Mouse (Mus musculus) limb, embryonic 14.5 days (tissue): ENCODE measurements at regions not wholly inside any gene's neighbourhood (a gene's known extent, or its start where the extent isn't known, plus 50 kb on each side); places are given as distances from the start of the nearest gene placed in this dataset.

ENCODE experiments used
- ATAC-seq: fragments of 200-750 bp; cut with Nextera tagmentation; 2 replicates; pipeline ENCODE4 v1.8.0; 2017; ENCODE audit warnings: low read depth, moderate number of reproducible peaks, moderate TSS enrichment; ENCODE audit not compliant: low FRiP score
- DNase-seq: peaks from one replicate; pipeline ENCODE4 v3.0.0-alpha.2; 2015; ENCODE audit warnings: low spot score
- H3K27ac ChIP-seq: fragments of 300-500 bp; sonication (generic); replicated peaks from 2 replicates; pipeline ENCODE4 v1.5.1; 2014; ENCODE audit warnings: low read depth, mild to moderate bottlenecking, low read length, moderate library complexity, mixed read lengths
- H3K27me3 ChIP-seq: fragments of 300-500 bp; sonication (generic); 2 replicates; pipeline ENCODE4 v1.6.1; 2014; ENCODE audit warnings: low read length, mixed read lengths; ENCODE audit not compliant: control insufficient read depth, insufficient read depth
- H3K36me3 ChIP-seq: fragments of 300-500 bp; sonication (generic); 2 replicates; pipeline ENCODE4 v1.6.1; 2014; ENCODE audit warnings: mild to moderate bottlenecking, low read length, moderate library complexity, mixed read lengths; ENCODE audit not compliant: control insufficient read depth, insufficient read depth
- H3K4me1 ChIP-seq: fragments of 300-500 bp; sonication (generic); 2 replicates; pipeline ENCODE4 v1.6.1; 2014; ENCODE audit warnings: antibody characterized with exemption, low read length, mixed read lengths; ENCODE audit not compliant: control insufficient read depth, insufficient read depth
- H3K4me2 ChIP-seq: fragments of 300-500 bp; sonication (generic); replicated peaks from 2 replicates; pipeline ENCODE4 v1.6.1; 2014; ENCODE audit warnings: low read depth, mild to moderate bottlenecking, low read length, moderate library complexity; ENCODE audit not compliant: severe bottlenecking
- H3K4me3 ChIP-seq: fragments of 300-500 bp; sonication (generic); replicated peaks from 2 replicates; pipeline ENCODE4 v1.5.1; 2014; ENCODE audit warnings: low read length
- H3K9ac ChIP-seq: fragments of 300-500 bp; sonication (generic); 2 replicates; pipeline ENCODE4 v1.6.1; 2014; ENCODE audit warnings: mild to moderate bottlenecking, low read depth, low read length, moderate library complexity; ENCODE audit not compliant: severe bottlenecking
- H3K9me3 ChIP-seq: fragments of 300-500 bp; sonication (generic); 2 replicates; pipeline ENCODE4 v1.6.1; 2016; ENCODE audit warnings: low read length; ENCODE audit not compliant: control insufficient read depth
- POLR2A ChIP-seq: fragments of 200-500 bp; IDR thresholded peaks from 2 replicates; pipeline ENCODE4 v1.8.0; 2012; ENCODE audit warnings: inconsistent platforms, mild to moderate bottlenecking, moderate library complexity, borderline replicate concordance; ENCODE audit not compliant: insufficient read depth, insufficient read length; ENCODE audit errors: extremely low read depth
- WGBS: fragments of 180-500 bp; shearing (Covaris S2); extraction: QIAGEN DNeasy Blood & Tissue Kit; methylation state at CpG from one replicate; pipeline ENCODE4 v1.1.7; 2014; 5-methylcytosine and 5-hydroxymethylcytosine counted together

- H3K9ac ChIP-seq = no peak overlapping the region
- H3K36me3 ChIP-seq = no peaks in the 10 kb centered on the region
- no peak for TF ChIP-seq POLR2A
- no peak overlapping the region for H3K27ac ChIP-seq
- WGBS = 72% methylated on average over 5 of the region's 5 CpGs
- H3K4me1 ChIP-seq = 0 out of 2 replicates have a peak, but pooled peaks cover 3% of the 10 kb centered on the region
- H3K9me3 ChIP-seq = no peaks in the 10 kb centered on the region
- no peak for ATAC-seq
- no peaks in the 10 kb centered on the region for H3K27me3 ChIP-seq
- no peak overlapping the region for H3K4me2 ChIP-seq
- H3K4me3 ChIP-seq = no peak overlapping the region
- no peak for DNase-seq
These were observed 148.3 kb upstream of the Irx5 start for GRCm38 (mm10) chr8:92209081-92209480.

DNA sequence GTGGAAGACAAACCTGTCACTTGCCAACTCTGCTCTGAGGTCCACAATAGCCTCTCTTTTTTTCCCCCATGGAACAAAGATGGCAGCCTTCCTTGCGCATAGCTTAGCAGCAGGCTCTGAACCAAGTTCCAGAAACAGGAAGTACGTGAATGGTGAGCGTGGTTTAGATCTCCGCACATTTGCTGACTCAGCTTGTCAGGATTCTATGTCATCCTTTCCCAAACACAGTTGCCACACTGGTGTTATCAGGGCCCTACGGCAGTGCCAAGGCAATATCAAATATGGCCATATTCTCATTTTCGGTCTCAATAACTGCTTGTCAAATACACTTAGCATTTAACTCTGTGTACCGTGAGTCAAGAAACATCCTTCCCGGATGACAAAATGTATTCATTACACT lies 161.8 kb upstream of the Irx5 start:
- H3K9me3 ChIP-seq = no peaks in the 10 kb centered on the region
- no peak overlapping the region for H3K4me3 ChIP-seq
- no peaks in the 10 kb centered on the region for H3K27me3 ChIP-seq
- WGBS = 93% methylated on average over 8 of the region's 8 CpGs
- no peak overlapping the region for H3K4me2 ChIP-seq
- H3K9ac ChIP-seq = no peak overlapping the region
- no peaks in the 10 kb centered on the region for H3K36me3 ChIP-seq
- H3K27ac ChIP-seq = no peak overlapping the region
- DNase-seq = no peak
- no peak for ATAC-seq
- 0 out of 2 replicates have a peak, but pooled peaks cover 8% of the 10 kb centered on the region for H3K4me1 ChIP-seq
- TF ChIP-seq POLR2A = no peak

- Histone ChIP-seq H3K4me1 (0 out of 2 replicates have a peak, but pooled peaks cover 8% of the 10 kb centered on the region), H3K27me3 (no peaks in the 10 kb centered on the region; the same call in 1 of the 2 replicates), H3K27ac (no peak overlapping the region), H3K36me3 (no peaks in the 10 kb centered on the region), H3K4me2 (no peak overlapping the region; the same call in 1 of the 2 replicates), H3K4me3 (no peak overlapping the region), H3K9ac (no peak overlapping the region), H3K9me3 (no peaks in the 10 kb centered on the region)
- 15% methylated on average over 14 of the region's 14 CpGs for WGBS
- DNase-seq = peak; percentile 30
- ATAC-seq = peak; percentile 53
- no peak for TF ChIP-seq POLR2A
These were observed 163.4 kb upstream of the Irx5 start for GRCm38 (mm10) chr8:92194065-92194464.

DNA sequence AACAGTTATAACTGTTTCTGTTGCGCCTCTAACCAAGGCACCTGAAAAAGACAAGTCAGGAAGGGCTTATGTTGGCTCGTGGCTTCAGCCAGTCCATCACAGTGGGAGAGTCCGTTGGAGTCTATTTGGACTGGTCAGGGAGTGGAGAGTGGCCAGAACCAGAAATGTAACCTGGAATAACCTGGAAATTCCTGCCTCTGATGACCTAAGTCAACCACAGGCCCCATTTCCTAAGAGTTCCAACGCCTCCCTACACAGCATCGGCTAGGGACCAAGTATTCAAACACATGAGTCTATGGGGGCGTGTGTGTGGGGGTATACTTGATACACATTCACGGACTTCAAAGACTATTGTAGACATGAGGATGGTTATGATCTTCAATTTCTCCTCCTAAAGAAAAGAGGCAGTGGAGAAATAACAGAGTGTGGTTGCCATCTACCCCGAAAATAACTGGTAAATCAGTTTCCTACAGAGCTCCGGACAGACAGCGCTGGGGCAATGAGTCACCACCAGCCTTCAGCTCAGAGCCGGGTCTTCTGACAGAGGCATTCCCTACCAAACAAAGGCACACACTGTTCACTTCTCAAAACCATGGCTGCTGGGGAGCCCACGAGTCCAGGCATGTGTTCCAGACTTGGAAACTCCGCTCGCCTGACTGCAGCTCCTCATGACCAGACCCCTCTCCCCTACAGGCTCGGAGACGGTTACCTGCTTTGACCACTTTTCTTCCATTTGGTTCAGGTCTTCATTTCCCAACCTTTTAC lies 167.0 kb upstream of the Irx5 start:
- no peak overlapping the region for H3K27ac ChIP-seq
- H3K9ac ChIP-seq = no peak overlapping the region
- 0 out of 2 replicates have a peak, but pooled peaks cover 8% of the 10 kb centered on the region for H3K4me1 ChIP-seq
- DNase-seq = no peak
- H3K4me2 ChIP-seq = no peak overlapping the region
- H3K4me3 ChIP-seq = no peak overlapping the region
- no peak for TF ChIP-seq POLR2A
- no peaks in the 10 kb centered on the region for H3K9me3 ChIP-seq
- 77% methylated on average over 16 of the region's 16 CpGs for WGBS
- no peaks in the 10 kb centered on the region for H3K36me3 ChIP-seq
- ATAC-seq = no peak
- H3K27me3 ChIP-seq = no peaks in the 10 kb centered on the region; the same call in 1 of the 2 replicates

GRCm38 (mm10) chr8:92183331-92183730 lies 174.1 kb upstream of the Irx5 start:
- ATAC-seq (no peak), DNase-seq (no peak)
- Histone ChIP-seq H3K27me3 (no peaks in the 10 kb centered on the region), H3K9ac (no peak overlapping the region), H3K9me3 (no peaks in the 10 kb centered on the region), H3K4me1 (peaks cover 6% of the 10 kb centered on the region; the same call in 1 of the 2 replicates), H3K36me3 (no peaks in the 10 kb centered on the region), H3K4me2 (no peak overlapping the region), H3K4me3 (no peak overlapping the region), H3K27ac (no peak overlapping the region)
- no peak for TF ChIP-seq POLR2A
- 24% methylated on average over 1 of the region's 1 CpGs for WGBS

- Histone ChIP-seq H3K27ac (no peak overlapping the region), H3K27me3 (no peaks in the 10 kb centered on the region), H3K4me1 (peaks cover 16% of the 10 kb centered on the region), H3K9ac (no peak overlapping the region), H3K4me2 (no peak overlapping the region), H3K4me3 (no peak overlapping the region), H3K9me3 (no peaks in the 10 kb centered on the region), H3K36me3 (no peaks in the 10 kb centered on the region)
- 89% methylated on average over 4 of the region's 4 CpGs for WGBS
- DNase-seq (no peak), ATAC-seq (no peak)
- TF ChIP-seq POLR2A = no peak
These were observed 176.8 kb upstream of the Irx5 start for GRCm38 (mm10) chr8:92180651-92181050.
